Mouse (Mus musculus) erythroblast, embryonic 14.5 days (primary cell): ENCODE measurements around the gene Ly6g6d.

ENCODE experiments used
- GATA1 ChIP-seq: IDR thresholded peaks from 2 replicates; pipeline ENCODE4 v1.6.1; 2012; ENCODE audit warnings: low read length, inconsistent platforms, mixed read lengths
- TAL1 ChIP-seq: IDR thresholded peaks from 3 replicates; pipeline ENCODE4 v1.6.1; 2012; ENCODE audit warnings: low read length, inconsistent platforms, mixed read lengths

DNA sequence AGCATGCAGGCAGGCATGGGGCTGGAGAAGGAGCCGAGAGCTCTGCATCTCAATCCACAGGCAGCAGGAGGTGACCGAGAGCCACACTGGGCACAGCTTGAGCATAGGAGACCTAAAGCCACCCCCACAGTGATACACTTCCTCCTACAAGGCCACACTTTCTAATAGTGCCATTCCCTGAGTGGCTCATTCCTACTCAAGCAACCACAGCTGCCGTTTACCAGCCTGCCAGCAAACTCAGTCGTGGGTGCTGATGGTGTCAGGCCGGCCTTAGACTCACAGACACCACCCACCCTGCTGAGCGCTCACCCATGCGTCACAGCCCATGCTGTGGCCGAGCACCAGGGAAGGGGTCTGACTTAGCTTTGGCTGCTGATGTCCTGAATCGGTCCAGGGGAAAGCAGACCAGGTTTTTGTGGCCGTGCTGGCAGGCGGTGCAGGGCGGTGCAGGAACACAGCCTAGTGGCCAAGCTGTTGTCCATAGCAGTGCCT lies 19.3 kb upstream of the Ly6g6d start:
- TF ChIP-seq TAL1 (no peak), GATA1 (no peak)
